Mouse (Mus musculus): ENCODE data around the gene Ddx17.

The Ddx17 gene

GRCm38 (mm10) chr15:79546410-79547288, at the start of gene Ddx17:
Gene Ddx17, minus strand, starts transcription at chr15:79546741.
- peak; percentile 93 for DNase-seq (ENCODE audit: low read depth, low spot score)

GRCm38 (mm10) chr15:79581581-79581980, 35.0 kb upstream of the Ddx17 start:
- DNase-seq (ENCODE audit: low read depth, low spot score): no peak

- no peak for DNase-seq (ENCODE audit: low read depth, low spot score)
Measured at GRCm38 (mm10) chr15:79577671-79578426, 31.3 kb upstream of the Ddx17 start.

- no peak for DNase-seq (ENCODE audit: low read depth, low spot score)
Measured at GRCm38 (mm10) chr15:79576947-79577346, 30.4 kb upstream of the Ddx17 start.

GRCm38 (mm10) chr15:79575543-79576222, 29.1 kb upstream of the Ddx17 start:
- DNase-seq (ENCODE audit: low read depth, low spot score): no peak

- DNase-seq (ENCODE audit: low read depth, low spot score): no peak
Measured at GRCm38 (mm10) chr15:79562417-79562816, 15.9 kb upstream of the Ddx17 start.

GRCm38 (mm10) chr15:79559649-79560048, 13.1 kb upstream of the Ddx17 start:
- no peak for DNase-seq (ENCODE audit: low read depth, low spot score)

GRCm38 (mm10) chr15:79552566-79552965, 6.0 kb upstream of the Ddx17 start:
- DNase-seq (ENCODE audit: low read depth, low spot score): no peak

- no peak for DNase-seq (ENCODE audit: low read depth, low spot score)
Measured at GRCm38 (mm10) chr15:79548226-79548625, 1.7 kb upstream of the Ddx17 start.

- DNase-seq (ENCODE audit: low read depth, low spot score): no peak
Measured at GRCm38 (mm10) chr15:79547289-79547820, 814 bp upstream of the Ddx17 start.

- DNase-seq (ENCODE audit: low read depth, low spot score): peak; percentile 50
Measured at GRCm38 (mm10) chr15:79545921-79546399, 581 bp downstream of the Ddx17 start.

- peak; percentile 40 for DNase-seq (ENCODE audit: low read depth, low spot score)
Measured at GRCm38 (mm10) chr15:79545496-79545895, 1.0 kb downstream of the Ddx17 start.

- DNase-seq (ENCODE audit: low read depth, low spot score): no peak
Measured at GRCm38 (mm10) chr15:79543968-79544367, 2.6 kb downstream of the Ddx17 start.

- DNase-seq (ENCODE audit: low read depth, low spot score): no peak
Measured at GRCm38 (mm10) chr15:79533796-79534195, 12.7 kb downstream of the Ddx17 start.

- DNase-seq (ENCODE audit: low read depth, low spot score): peak; percentile 51
Measured at GRCm38 (mm10) chr15:79529935-79530334, 16.6 kb downstream of the Ddx17 start.

- peak; percentile 51 for DNase-seq (ENCODE audit: low read depth, low spot score)
Measured at GRCm38 (mm10) chr15:79527991-79528639, 18.4 kb downstream of the Ddx17 start.

- DNase-seq (ENCODE audit: low read depth, low spot score): no peak
Measured at GRCm38 (mm10) chr15:79527192-79527591, 19.3 kb downstream of the Ddx17 start.

GRCm38 (mm10) chr15:79525979-79526768, 20.4 kb downstream of the Ddx17 start:
- no peak for DNase-seq (ENCODE audit: low read depth, low spot score)

- DNase-seq (ENCODE audit: low read depth, low spot score): no peak
Measured at GRCm38 (mm10) chr15:79525564-79525963, 21.0 kb downstream of the Ddx17 start.
